Mouse (Mus musculus) spleen, postnatal 4 days (tissue): ENCODE data around the gene Car2.

Source experiments
- DNase-seq, 2 experiments: peaks; one replicate each; pipeline ENCODE4 v3.0.0; 2022; ENCODE audit warnings: low spot score in 2 of 2

Car2 gene

DNA sequence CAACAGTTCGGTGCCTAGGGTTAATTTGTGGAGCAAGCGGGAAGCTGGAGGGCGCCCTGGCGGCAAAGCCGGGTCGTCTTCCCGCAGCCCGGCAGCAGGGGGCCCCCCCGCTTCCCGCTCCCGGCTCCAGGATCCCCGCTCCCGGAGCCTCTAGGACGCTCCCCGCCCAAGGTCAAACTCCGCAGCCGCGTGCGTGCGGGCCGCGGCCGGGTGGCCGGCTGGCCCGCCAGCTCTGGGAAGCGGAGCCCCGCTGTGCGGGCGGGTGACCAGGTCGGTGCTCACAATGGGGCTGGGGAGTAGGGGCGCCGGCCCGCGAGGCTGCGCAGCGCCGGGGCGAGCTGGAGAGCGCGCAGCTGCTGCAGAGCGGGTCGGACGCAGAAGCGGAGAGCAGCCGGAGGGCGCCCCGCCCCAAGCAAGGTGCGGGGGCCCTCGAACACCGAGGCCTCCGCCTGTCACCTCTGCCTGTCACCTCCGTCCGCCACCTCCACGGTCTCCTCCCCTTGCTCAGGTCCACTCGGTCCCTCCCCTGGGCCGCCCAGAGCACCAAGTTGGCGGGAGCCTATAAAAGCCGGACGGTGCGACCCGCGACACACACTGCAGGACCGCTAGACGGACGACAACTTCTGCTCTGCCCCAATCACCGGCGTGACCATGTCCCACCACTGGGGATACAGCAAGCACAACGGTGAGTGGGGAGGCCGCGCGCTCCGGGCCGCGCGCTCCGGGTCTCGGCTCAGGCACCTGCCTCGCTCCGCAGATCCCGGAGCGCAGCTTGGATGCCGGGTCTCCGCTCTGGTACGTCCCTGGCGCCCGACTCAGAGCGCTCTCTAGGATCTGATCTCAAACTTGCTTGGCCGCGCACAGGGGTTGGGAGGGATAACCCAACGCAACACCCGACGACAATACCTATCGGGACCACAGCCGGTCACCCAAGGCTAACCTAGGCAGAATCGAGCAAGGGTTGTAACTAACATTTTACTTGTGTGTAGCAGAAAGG is at the start of gene Car2:
Gene Car2 (plus strand): TSS at position 172 of the 997 bp plus-strand sequence.
- peak; percentile 80 to 88 for DNase-seq

- no peak for DNase-seq
These were observed 47.1 kb upstream of the Car2 start for GRCm38 (mm10) chr3:14838936-14839335.

DNA sequence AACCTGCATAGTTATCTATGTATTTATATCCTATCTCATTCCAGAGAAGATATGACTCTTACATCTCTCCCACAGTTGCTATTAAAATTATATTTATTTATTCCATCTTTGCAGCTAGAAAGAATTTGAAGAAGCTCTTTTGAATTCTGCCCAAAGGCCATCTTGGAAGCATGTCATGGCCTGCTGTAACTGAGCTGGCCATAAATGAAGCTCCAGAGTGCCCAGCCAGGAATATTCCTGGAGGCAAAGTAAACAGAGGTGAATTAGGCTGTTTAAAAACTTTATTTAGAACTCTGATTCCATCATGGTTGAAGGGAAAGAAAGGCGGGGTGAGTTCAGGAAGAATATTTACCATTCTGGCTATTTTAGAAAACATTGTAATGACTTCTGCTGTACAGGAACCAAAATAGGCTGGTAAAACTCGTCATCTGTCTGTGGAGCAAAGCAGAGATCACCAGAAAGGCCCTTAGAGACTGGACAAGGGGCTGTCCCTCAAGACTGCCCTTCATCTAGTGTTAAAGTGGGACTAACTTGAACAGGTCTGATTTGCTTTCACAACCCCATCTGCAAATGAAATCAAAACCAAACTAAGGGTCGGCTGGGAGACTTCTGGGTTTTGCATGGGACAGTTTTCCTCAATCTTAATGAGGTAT is 46.5 kb upstream of the Car2 start:
- no peak for DNase-seq

DNA sequence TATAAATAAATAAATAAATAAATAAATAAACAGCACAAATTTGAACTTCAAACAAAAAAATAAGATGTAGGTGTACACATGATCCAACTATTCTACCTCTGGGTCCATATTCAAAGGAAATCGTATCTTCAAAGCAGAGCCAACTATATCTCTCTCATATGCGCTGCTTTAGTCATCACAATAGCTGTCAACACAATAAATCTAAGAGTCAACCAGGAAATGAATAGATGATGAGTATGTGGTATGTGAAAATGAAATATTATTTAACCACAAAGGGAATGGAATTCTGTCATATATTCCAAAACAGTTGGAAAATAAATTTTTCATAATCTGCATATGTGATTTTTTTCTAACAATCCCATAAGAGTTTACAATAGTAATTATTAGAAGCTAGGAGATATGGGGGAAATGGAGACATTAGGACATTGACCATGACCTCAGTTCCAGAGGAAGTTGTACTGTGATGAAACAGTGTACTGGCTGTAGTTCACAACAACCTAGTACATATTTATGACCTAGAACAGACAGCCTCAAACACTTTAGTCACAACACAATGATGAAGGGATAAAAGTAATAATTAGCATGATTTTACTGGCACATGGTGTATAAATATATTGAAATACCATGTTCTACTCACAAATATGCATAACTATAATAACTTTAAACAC is 37.4 kb upstream of the Car2 start:
- DNase-seq = no peak

DNA sequence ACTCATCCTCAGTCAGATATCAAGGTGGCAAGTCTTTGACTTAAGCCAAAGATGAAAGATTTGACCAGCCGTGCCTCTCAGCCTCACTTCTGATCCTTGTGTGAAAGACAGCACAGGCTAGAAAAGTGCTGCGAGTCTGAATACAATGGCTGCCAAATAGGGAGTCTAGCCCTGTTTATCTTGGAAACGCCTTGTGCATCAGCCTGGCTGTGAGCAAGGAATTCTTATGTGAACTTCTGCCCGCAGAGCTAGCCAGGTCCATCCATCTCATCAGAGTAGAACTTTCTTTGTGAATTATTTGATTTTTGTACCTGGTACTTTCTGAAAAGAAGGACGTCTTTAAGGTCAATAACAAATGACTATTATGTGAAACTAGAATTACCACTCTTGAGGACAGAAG is 32.1 kb upstream of the Car2 start:
- no peak for DNase-seq

- DNase-seq = no peak
These were observed 31.6 kb upstream of the Car2 start for GRCm38 (mm10) chr3:14854446-14854845.

- no peak for DNase-seq
These were observed 28.2 kb upstream of the Car2 start for GRCm38 (mm10) chr3:14857874-14858273.

- DNase-seq = no peak
These were observed 25.8 kb upstream of the Car2 start for GRCm38 (mm10) chr3:14860291-14860690.

DNA sequence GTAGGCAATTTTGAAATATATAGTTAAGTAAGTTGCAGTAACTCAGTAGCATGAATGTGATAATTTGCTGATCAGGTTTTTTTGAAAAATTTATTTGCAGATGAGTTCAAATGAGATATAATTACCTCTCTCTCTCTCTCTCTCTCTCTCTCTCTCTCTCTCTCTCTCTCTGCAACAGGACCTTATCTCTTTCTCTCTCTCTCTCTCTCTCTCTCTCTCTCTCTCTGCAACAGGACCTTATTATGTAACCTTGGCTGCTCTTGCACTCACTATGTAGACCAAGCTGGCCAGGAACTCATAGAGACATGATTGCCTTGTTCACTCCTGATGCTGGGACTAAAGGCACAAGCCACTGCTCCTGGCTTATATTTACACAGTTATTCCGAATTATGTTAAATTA is 24.9 kb upstream of the Car2 start:
- DNase-seq = no peak

DNA sequence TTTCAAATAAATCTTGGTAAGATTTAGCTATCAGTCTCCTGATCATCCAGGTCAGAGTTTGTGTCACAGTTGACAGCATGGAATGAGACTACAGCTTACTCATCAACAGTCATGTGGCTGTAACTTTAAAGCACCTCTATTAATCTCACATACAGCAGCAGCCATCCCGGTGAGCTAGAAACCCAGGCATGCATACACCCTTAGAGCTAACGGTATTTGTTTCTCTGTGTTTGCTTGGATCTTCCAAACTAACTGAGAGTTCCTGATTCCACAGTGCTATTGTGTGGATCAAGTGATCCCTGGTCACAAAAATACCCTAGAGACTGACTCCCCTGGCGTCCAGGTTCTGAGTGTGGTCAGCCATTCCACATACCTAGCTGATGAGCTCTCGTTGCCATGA is 24.3 kb upstream of the Car2 start:
- DNase-seq = no peak

- DNase-seq = no peak
These were observed 23.4 kb upstream of the Car2 start for GRCm38 (mm10) chr3:14862654-14863021.

DNA sequence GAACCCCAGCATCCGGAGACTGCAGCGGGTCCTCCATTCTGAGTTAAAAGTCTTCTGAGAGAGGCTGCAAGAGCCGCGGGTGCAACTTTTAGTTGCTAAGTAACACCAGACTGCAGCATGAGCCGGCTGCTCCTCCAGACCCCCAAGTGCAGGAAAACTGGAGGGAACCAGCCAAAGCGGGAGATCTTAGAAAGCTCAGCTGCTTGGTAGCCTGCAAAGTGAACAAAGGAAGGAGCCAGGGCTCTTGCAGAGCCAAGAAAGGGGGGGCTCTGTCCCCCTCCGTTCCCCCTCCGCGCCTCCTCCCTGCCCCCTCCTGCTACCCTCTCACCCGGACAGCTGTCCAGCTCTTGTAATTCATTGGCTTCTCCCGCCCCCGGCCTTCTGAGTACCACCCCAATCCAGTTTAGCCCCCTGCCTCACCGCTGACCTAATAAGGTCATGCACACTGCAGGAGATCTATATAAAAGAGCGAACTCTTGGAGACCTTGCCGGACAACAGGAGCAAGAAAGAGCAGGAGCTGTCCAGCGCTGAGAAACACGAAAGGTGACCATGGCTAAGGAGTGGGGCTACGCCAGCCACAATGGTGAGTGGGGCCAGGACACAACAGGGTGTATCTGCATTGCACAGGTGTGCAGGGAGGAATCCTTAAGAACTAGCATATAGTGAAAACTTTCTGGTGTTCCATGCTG is 22.9 kb upstream of the Car2 start, which contains the start of gene Car3:
Gene Car3 (plus strand): TSS at position 491 of the 690 bp plus-strand sequence.
- no peak for DNase-seq

DNA sequence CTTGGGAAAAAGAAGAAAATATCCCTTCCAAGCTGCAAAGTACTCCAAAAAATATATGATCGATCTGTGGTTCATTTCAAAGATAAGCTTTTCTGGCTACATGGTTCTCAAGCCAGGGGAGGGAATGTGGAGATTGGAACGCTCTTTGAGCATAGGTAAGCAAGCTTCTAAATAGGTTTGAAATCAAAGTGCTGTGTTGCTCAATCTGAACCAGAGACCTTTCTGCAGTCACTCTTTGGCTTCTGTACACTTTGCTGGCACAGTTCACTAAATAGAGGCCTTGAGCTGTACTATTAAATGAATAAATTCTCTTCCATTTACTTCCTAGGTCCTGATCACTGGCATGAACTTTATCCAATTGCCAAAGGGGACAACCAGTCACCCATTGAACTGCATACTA is 22.2 kb upstream of the Car2 start:
- no peak for DNase-seq

DNA sequence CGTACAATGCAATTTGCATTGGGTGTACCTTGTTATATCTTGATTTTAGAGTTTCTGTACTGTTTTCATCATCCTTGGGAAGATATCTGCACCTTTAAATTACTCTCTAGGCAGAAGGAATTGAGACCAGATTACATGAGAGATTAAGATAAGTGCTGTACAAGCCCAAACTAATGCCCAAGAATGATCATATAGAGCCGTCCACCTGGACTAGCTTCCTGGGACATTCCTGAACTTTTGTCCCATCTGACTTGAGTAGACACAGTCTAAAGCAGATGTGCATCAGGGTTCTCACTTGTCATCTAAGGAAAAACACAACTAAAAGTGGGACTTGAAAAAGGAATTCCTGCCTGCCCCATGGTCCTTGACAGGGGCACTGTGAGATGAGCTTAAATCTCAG is 20.1 kb upstream of the Car2 start:
- no peak for DNase-seq

DNA sequence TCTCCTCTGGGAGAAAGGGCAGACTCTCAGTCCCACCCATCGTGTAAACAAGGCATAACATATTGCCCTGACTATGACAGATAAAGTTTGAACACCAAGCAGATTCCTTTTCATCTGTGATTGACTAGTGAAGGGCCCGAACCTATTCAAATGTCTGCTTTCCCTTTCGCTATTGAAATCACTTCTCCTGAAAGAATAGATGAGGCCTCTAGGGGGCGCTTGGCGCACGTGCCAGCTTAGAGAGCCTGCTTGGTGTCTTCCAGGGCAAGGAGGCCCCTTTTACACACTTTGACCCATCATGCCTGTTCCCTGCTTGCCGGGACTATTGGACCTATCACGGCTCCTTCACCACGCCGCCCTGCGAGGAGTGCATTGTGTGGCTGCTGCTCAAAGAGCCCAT is 16.3 kb upstream of the Car2 start:
- DNase-seq = peak; percentile 81 to 91

DNA sequence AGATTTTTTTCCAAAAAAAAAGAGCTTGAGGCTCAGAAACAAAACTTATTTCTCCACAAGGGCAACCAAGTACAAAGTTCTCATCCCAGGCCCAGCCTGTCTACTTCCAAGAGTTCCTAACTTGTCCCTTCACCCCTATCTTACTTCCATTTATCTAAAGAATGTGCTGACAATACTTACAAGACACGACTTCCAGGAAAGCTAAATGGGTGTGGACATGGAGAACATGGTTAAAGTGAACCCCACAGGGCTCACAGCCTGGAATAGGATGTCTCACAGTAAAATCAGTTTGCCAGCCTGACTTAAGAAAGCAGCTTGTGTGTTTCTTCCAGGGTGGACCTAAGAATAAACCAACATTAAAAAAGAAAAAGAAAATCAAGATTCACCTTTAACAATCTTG is 15.5 kb upstream of the Car2 start:
- no peak for DNase-seq

DNA sequence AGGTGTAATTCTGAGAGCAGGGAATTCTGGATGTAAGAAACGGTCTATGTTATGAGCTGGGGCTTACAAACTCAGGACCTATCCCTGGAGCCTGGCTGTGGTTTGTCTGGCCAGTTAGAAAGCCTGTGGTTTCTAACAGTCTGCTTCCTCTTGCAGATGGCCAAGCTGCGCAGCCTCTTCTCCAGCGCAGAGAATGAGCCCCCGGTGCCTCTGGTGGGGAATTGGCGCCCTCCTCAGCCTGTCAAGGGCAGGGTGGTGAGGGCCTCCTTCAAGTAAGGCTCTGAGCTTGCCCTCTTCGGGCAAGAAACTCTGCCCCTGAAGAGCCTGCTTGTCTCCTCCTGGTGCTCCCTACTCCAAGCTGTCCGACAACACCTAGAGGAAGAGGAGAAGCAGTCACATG is 14.7 kb upstream of the Car2 start:
- DNase-seq = peak in 1 of 2 experiments; percentile 58

DNA sequence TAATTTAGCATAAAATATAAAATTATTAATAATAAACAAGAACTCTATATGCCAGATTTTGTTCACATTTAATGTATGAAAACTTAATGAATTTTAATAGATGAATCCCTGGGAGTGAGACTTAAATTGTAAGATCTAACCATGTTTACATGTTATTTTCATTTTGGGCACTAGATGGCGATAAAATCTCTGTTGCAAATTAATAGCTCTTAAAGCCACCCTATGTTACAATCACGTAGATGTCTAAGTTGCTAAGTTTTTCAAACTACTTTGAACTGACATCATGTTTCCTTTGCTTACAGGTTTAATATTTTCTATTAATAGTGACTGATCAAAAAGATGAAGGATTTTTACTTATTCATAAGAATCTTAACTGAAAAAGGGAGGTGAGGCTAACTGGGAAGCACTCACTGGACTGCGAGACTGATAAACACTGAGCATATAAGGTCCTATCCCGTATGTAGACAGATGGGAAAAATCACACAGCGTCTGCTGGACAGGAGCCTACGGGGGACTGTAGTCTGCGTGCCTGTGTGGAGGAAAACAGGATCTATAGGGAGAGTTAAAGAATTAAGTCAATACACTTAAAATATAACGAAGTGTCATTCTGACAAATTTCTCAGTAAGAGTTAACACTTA is 11.6 kb upstream of the Car2 start:
- DNase-seq = no peak

DNA sequence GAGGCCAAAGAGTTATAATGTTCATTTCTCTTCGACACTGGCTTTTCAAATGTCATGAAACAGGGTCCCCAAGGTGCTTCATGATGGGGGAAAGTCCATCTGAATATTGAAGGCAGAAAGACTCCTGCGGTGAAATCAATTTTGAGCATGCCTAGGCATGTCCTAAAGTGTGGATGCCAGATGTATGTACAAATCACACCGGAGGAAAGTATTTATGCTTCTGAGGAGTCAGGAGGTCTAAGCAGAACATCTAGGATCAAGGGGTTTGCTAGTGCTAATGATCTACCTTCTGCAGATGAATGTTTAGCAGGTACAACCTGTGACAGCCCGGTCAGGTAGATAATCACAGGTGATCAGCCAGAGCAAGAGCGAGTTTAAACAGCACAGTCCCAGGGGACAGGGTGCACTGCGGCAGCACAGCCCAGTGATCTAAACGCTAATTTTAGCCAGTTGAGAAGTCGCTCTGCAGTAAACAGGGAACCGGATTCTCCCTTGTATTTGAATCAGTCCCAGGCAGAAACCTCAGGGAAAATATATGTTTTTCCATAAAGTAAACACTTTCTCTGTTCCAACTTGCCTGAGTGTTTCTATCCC is 9.7 kb upstream of the Car2 start:
- DNase-seq = no peak

DNA sequence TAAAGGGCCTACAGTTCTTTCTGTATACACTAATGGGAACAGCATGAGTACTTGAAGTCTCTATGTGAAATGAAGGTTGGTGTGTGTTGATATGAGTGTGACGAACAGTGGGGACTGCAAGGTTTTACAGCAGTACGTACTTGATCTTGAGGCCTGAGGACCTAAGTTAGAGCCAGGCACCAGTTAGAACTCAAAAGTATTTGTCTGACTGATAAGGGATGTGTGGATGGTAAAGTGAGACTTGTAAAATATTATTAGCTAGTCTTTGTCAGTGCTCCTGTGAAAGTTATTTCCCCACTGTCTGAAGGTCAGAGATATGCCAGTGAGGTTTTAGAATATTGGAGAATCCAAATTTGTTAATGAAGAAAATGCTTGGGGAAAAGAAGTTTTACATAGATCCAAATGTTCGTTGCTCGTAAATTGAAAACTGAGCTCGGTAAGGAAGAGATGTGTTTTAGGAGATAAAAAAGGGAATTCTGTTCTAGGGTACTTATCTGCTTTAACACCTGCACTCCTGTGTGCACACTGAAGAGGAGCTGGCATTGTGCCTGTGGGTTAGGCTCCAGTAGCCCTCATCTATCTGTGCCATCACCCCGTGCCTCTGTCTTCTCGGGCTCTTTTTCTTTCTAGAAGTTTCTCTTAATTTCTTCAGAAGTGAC is 8.7 kb upstream of the Car2 start:
- peak; percentile 77 to 79 for DNase-seq
